Mouse (Mus musculus): Measurements from ENCODE around the gene B020004J07Rik.
"Not testable (repeated sequence)": the region's sequence is repeated elsewhere in the genome, so short reads cannot be mapped to it uniquely, and the experiment has no call there.

B020004J07Rik gene

GRCm38 (mm10) chr4:101843923-101844322 lies at the start of gene B020004J07Rik:
Gene B020004J07Rik, minus strand, starts transcription at chr4:101844023.
- not testable (repeated sequence) for DNase-seq

DNA sequence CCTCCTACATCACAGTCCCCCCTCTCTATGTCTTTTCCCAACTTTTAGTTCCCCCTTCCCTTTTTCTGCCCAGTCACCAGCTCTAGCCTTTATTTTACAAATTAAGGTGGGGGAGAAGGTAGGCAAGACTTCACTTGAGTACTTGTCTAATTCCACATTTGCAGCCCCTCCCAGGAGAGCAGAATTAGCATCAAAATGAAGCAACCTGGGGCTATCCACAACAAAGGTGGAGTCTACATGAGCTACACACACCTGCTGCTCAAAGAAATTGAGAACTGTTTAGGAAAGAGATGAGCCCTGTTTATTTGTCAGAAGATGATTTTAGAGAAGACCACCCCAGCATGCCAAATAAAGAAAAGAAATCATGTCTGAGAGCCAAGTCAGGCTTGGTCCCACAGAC lies 45.6 kb upstream of the B020004J07Rik start:
- DNase-seq: no peak

- no peak for DNase-seq
Measured at GRCm38 (mm10) chr4:101883641-101884040, 39.8 kb upstream of the B020004J07Rik start.

DNA sequence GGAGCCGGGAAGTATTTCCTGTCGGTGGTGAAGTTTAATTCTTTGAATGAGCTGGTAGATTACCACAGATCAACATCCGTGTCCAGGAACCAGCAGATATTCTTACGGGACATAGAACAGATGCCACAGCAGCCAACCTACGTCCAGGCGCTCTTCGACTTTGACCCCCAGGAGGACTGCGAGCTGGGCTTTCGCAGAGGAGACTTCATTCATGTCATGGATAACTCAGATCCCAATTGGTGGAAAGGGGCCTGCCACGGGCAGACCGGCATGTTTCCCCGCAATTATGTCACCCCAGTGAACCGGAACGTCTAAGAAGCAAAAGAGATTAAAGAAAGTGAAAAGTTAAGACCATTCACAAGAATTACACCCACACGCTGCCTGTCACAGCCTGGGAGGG lies 31.9 kb upstream of the B020004J07Rik start:
- not testable (repeated sequence) for DNase-seq

DNA sequence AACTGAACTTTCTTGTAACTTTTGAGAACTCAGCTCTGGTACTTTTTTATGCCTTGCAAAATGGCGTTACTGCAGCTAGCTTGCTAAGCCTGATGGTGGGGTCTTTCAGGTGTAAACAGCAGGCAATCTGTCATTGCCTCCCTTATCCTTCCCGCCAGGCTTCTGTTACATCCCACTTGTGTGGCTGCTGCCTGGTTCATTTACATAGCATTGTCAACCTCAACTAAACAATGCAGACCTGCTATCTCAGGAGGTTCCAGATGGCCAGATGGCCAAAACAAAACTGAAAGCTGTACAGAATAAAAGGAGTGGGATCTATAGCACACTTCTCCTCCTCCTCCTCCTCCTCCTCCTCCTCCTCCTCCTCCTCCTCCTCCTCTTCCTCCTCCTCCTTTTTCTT lies 28.2 kb upstream of the B020004J07Rik start:
- DNase-seq: not testable (repeated sequence)

GRCm38 (mm10) chr4:101862289-101862688 lies 18.5 kb upstream of the B020004J07Rik start:
- DNase-seq: no peak

DNA sequence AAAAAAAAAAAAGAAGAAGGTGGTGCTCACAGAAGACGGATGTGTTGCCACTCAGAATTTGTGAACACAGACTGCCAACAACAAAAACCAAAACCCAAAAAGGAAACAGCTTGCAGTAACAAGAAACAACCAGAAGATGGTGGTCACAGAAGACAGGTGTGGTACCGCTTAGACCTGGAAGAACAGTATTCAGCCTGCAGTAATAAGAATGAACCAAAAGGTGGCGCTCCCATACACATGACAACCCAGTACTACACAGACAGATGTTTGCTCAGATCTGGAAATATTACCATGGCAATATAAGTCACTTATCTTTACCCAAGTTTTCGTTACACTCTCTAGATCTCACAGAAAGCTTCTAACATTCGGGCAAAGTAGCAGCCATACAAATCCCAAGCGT lies 17.1 kb upstream of the B020004J07Rik start:
- no peak for DNase-seq

DNA sequence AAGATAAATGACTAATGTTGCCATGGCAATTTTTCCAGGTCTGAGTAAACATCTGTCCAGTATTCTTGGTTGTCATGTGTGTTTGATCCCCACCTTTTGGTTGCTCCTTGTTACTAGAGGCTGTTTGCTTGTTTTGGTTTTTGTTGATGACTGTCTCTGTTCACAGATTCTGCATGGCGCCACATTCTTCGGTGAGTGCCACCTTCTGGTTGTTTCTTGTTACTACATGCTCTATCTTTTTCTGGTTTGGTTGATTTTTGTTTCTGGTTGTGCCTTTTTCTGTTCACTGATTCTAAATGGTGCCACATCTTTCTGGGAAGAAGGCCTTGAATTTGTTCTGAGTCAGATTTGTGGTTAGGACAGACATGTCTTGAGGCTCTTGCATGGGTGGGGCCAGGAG lies 7.1 kb upstream of the B020004J07Rik start:
- no peak for DNase-seq

All from thymus, postnatal 25 days (tissue).